Mouse (Mus musculus) brain, embryonic 14.5 days (tissue): Measurements from ENCODE around the gene Zfp287.

ENCODE experiments used
- CTCF ChIP-seq: fragments of 200-500 bp; IDR thresholded peaks from 2 replicates; pipeline ENCODE4 v1.5.1; 2012; ENCODE audit warnings: inconsistent platforms, mild to moderate bottlenecking, moderate library complexity, borderline replicate concordance; ENCODE audit not compliant: insufficient read depth, insufficient read length; ENCODE audit errors: extremely low read depth
- POLR2A ChIP-seq: fragments of 200-500 bp; IDR thresholded peaks from 2 replicates; pipeline ENCODE4 v1.6.1; 2012; ENCODE audit warnings: mild to moderate bottlenecking, inconsistent platforms, borderline replicate concordance; ENCODE audit not compliant: poor library complexity, insufficient read depth, insufficient read length, severe bottlenecking; ENCODE audit errors: extremely low read depth

GRCm38 (mm10) chr11:62758491-62758890 is 26.8 kb upstream of the Zfp287 start:
- TF ChIP-seq CTCF (no peak), POLR2A (no peak)
